Mouse (Mus musculus) CH12.LX (cell line): ENCODE measurements around the gene Ilf2. TPM values are rescaled to one million over a fixed set of nuclear protein-coding genes. Genes with fewer than 3 reads are reported as not detected.

Experiments
- DNase-seq: peaks from one replicate; pipeline ENCODE4 v3.0.0-alpha.2; 2013; ENCODE audit errors: extremely low read depth
- H3K27ac ChIP-seq: 2 replicates; pipeline ENCODE4 v1.5.1; 2012; ENCODE audit warnings: low read depth, mild to moderate bottlenecking, control low read depth, moderate library complexity; ENCODE audit not compliant: insufficient read depth
- H3K27me3 ChIP-seq: replicated peaks from 2 replicates; pipeline ENCODE3; 2012; ENCODE audit warnings: inconsistent platforms
- H3K36me3 ChIP-seq, 2 experiments: replicated peaks in 1 of 2; 2 replicates each; pipeline versions ENCODE3 to v1.6.1; 2012; ENCODE audit warnings: inconsistent platforms in 1 of 2, low read length in 1 of 2, mild to moderate bottlenecking in 1 of 2, mixed read lengths in 1 of 2, moderate library complexity in 1 of 2; ENCODE audit not compliant: control insufficient read depth in 1 of 2, insufficient read depth in 1 of 2
- H3K4me1 ChIP-seq, 2 experiments: 2 replicates each; pipeline ENCODE4 v1.6.1; 2012; ENCODE audit warnings: inconsistent platforms in 1 of 2, moderate library complexity in 1 of 2; ENCODE audit not compliant: insufficient read depth in 2 of 2, control insufficient read depth in 1 of 2
- H3K4me2 ChIP-seq: 2 replicates; pipeline ENCODE4 v1.6.1; 2012; ENCODE audit warnings: low read depth, mild to moderate bottlenecking, control low read depth; ENCODE audit not compliant: poor library complexity, insufficient read depth, severe bottlenecking
- H3K4me3 ChIP-seq, 3 experiments: fragments of 150-350 bp in 1 of 3; sonication (generic) in 1 of 3; replicated peaks in 1 of 3; 2 replicates each; pipeline versions ENCODE3 to v1.5.1; 2011 to 2012; ENCODE audit warnings: low read depth in 2 of 3, low read length in 2 of 3, mild to moderate bottlenecking in 2 of 3, moderate library complexity in 2 of 3, control low read depth in 1 of 3, improper control_type of control experiment in 1 of 3, inconsistent platforms in 1 of 3, mixed read lengths in 1 of 3; ENCODE audit not compliant: poor library complexity in 1 of 3
- H3K79me2 ChIP-seq: replicated peaks from 2 replicates; pipeline ENCODE4 v1.6.1; 2012; ENCODE audit warnings: mild to moderate bottlenecking, moderate library complexity; ENCODE audit not compliant: control insufficient read depth, poor library complexity, insufficient read depth, severe bottlenecking; ENCODE audit errors: extremely low read depth
- H3K9ac ChIP-seq: 2 replicates; pipeline ENCODE4 v1.6.1; 2012; ENCODE audit warnings: low read depth, mild to moderate bottlenecking, control low read depth, moderate library complexity; ENCODE audit not compliant: insufficient read depth
- H3K9me3 ChIP-seq: replicated peaks from 2 replicates; pipeline ENCODE3; 2012; ENCODE audit warnings: low read length, inconsistent platforms, mixed read lengths
- CHD2 ChIP-seq: IDR thresholded peaks from 2 replicates; pipeline ENCODE4 v1.6.1; 2011; ENCODE audit warnings: low read length, improper control_type of control experiment
- EP300 ChIP-seq: IDR thresholded peaks from 2 replicates; pipeline ENCODE4 v1.6.1; 2011; ENCODE audit warnings: low read length, improper control_type of control experiment
- ETS1 ChIP-seq: conservative IDR thresholded peaks from 2 replicates; pipeline ENCODE4 v1.6.1; 2012; ENCODE audit warnings: low read depth, mild to moderate bottlenecking, inconsistent platforms, low read length, improper control_type of control experiment, moderate library complexity
- HCFC1 ChIP-seq: IDR thresholded peaks from 2 replicates; pipeline ENCODE4 v1.6.1; 2012; ENCODE audit warnings: low read depth, mild to moderate bottlenecking, inconsistent platforms, low read length, improper control_type of control experiment
- JUN ChIP-seq: IDR thresholded peaks from 2 replicates; pipeline ENCODE4 v1.6.1; 2011; ENCODE audit warnings: low read depth, mild to moderate bottlenecking, low read length, improper control_type of control experiment, moderate library complexity; ENCODE audit not compliant: insufficient read depth
- JUND ChIP-seq: conservative IDR thresholded peaks from 2 replicates; pipeline ENCODE4 v1.6.1; 2011; ENCODE audit warnings: low read depth, low read length, improper control_type of control experiment
- MEF2A ChIP-seq: IDR thresholded peaks from 2 replicates; pipeline ENCODE4 v1.6.1; 2014; ENCODE audit warnings: low read depth, mild to moderate bottlenecking, inconsistent platforms, low read length, improper control_type of control experiment, borderline replicate concordance
- MXI1 ChIP-seq: IDR thresholded peaks from 2 replicates; pipeline ENCODE4 v1.6.1; 2011; ENCODE audit warnings: mild to moderate bottlenecking, low read depth, low read length, improper control_type of control experiment
- MYC ChIP-seq: IDR thresholded peaks from 2 replicates; pipeline ENCODE4 v1.6.1; 2011; ENCODE audit warnings: low read depth, mild to moderate bottlenecking, improper control_type of control experiment, low read length
- NELFE ChIP-seq: IDR thresholded peaks from 2 replicates; pipeline ENCODE4 v1.6.1; 2011; ENCODE audit warnings: low read depth, low read length, improper control_type of control experiment
- POLR2A ChIP-seq: IDR thresholded peaks from 2 replicates; pipeline ENCODE4 v1.6.1; 2011; ENCODE audit warnings: low read depth, mild to moderate bottlenecking, improper control_type of control experiment, low read length
- RAD21 ChIP-seq: IDR thresholded peaks from 2 replicates; pipeline ENCODE4 v1.6.1; 2011; ENCODE audit warnings: low read depth, mild to moderate bottlenecking, low read length, improper control_type of control experiment, moderate library complexity
- ZKSCAN1 ChIP-seq: IDR thresholded peaks from 2 replicates; pipeline ENCODE4 v1.6.1; 2012; ENCODE audit warnings: low read depth, inconsistent platforms, low read length, improper control_type of control experiment, borderline replicate concordance
- ZMIZ1 ChIP-seq: IDR thresholded peaks from 2 replicates; pipeline ENCODE4 v1.6.1; 2012; ENCODE audit warnings: low read depth, mild to moderate bottlenecking, inconsistent platforms, low read length, improper control_type of control experiment
- ZNF384 ChIP-seq: IDR thresholded peaks from 2 replicates; pipeline ENCODE4 v1.6.1; 2012; ENCODE audit warnings: low read depth, low read length, improper control_type of control experiment, inconsistent platforms
- dilution Hi-C: fragments of 300-500 bp; cut with MboI; formaldehyde crosslinking; loops from 2 replicates; pipeline ENCODE4 v1.14.3; 2020; ENCODE audit warnings: low sequenced_read_pairs; ENCODE audit not compliant: extremely low pct_unique_long_range_greater_than_20kb, extremely low pct_ligation_motif_present
- in situ Hi-C: fragments of 300-500 bp; cut with MboI; formaldehyde crosslinking; loops from 3 replicates; pipeline ENCODE4 v1.14.3; 2019; ENCODE audit warnings: low sequenced_read_pairs, low pct_ligation_motif_present, low pct_unique_long_range_greater_than_20kb, mixed read lengths
- polyA plus RNA-seq: library from polyadenylated mRNA; unstranded; fragments of >175 nt; gene quantifications from 2 replicates; pipeline ENCODE4 v1.2.1, GENCODE M21; 2012; ENCODE audit warnings: low read depth; ENCODE audit not compliant: insufficient read length
- total RNA-seq, 2 experiments: library from RNA; depleted of rRNA; stranded (reverse); fragments of 300-350 nt in 1 of 2; fragments of >200 nt in 1 of 2; gene quantifications; 2 replicates each; pipeline ENCODE4 v1.2.3; 2012 to 2014

Gene Ilf2
- total and polyA plus RNA-seq, 3 experiments = 120 to 197 (median 182) TPM

DNA sequence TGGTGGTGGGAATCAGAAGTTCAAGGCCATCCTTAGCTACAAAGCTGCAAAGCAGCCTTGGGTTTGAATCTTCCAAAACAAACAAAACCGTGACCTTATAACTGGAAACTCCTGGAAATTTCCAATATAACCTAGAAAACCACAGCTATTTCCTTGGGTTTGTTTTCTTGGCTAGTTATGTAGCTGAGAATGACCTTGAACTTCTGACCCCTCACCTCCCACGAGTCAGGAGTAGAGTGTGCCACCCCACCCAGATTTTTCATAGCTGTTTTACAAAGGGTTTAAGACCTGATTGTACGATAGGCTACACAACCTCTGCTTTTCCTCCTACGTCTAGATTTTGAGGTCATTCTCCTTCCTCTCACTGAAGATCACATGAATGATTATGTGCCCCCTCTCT lies 38.8 kb upstream of the Ilf2 start:
- no peaks in the 10 kb centered on the region for H3K9me3 ChIP-seq
- in situ Hi-C loops = no loop called here
- TF ChIP-seq MYC (no peak), CHD2 (no peak)
- DNase-seq = no peak
- no peak overlapping the region for H3K4me3 ChIP-seq
- no peak overlapping the region for H3K4me2 ChIP-seq
- dilution Hi-C loops = no loop called here
- no peak overlapping the region for H3K9ac ChIP-seq
- peaks cover 0 to 7% of the 10 kb centered on the region in 2 experiments; a peak in 2 of 4 replicates for H3K4me1 ChIP-seq
- no peaks in the 10 kb centered on the region for H3K36me3 ChIP-seq
- no peaks in the 10 kb centered on the region for H3K27me3 ChIP-seq
- H3K79me2 ChIP-seq = peaks cover 9% of the 10 kb centered on the region; the same call in 1 of the 2 replicates
- H3K27ac ChIP-seq = no peak overlapping the region

GRCm38 (mm10) chr3:90440756-90441155 lies 35.2 kb upstream of the Ilf2 start:
- dilution Hi-C loops = no loop called here
- H3K9me3 ChIP-seq = no peaks in the 10 kb centered on the region

GRCm38 (mm10) chr3:90443977-90444376 lies 31.9 kb upstream of the Ilf2 start:
- in situ Hi-C loops = no loop called here
- Histone ChIP-seq H3K9ac (no peak overlapping the region), H3K9me3 (no peaks in the 10 kb centered on the region), H3K27ac (no peak overlapping the region), H3K4me2 (no peak overlapping the region), H3K4me3 (no peak overlapping the region), H3K27me3 (no peaks in the 10 kb centered on the region), H3K79me2 (no peaks in the 10 kb centered on the region), H3K4me1 (peaks cover 3 to 4% of the 10 kb centered on the region in 2 experiments; a peak in 2 of 4 replicates), H3K36me3 (no peaks in the 10 kb centered on the region)
- dilution Hi-C loops = no loop called here
- DNase-seq = no peak
- TF ChIP-seq MEF2A = no peak
- TF ChIP-seq, all 38 proteins: peak for 0

More at GRCm38 (mm10) chr3:90440756-90441155, 35.2 kb upstream of the Ilf2 start:
- Histone ChIP-seq H3K27ac (no peak overlapping the region), H3K4me1 (no peaks in the 10 kb centered on the region), H3K4me3 (no peak overlapping the region), H3K36me3 (no peaks in the 10 kb centered on the region), H3K27me3 (no peaks in the 10 kb centered on the region), H3K4me2 (no peak overlapping the region), H3K9ac (no peak overlapping the region), H3K79me2 (no peaks in the 10 kb centered on the region)
- TF ChIP-seq RAD21 (no peak), ETS1 (no peak), HCFC1 (no peak), JUND (no peak), ZKSCAN1 (no peak), NELFE (no peak), ZMIZ1 (no peak), MXI1 (no peak), ZNF384 (no peak), POLR2A (no peak), EP300 (no peak), JUN (no peak)
- in situ Hi-C loops = no loop called here
- no peak for DNase-seq
